Mouse (Mus musculus): ENCODE measurements around the gene Dbil5.

DNA sequence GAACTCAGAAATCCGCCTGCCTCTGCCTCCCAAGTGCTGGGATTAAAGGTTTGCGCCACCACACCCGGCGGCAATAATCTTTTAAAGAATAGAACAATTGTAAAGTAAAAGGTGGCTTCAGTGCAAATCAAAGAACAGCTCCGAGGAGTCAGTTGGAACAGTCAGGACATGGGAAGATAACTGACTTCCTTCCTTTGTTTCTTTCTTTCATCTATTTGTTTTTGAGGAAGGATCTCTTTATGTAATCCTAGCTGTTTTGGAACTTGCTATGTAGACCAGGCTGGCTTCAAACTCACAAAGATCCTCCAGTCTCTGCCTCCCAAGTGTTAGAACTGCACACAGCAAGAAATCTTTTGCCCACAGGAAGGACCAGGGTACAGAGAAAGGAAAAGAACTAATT, 7.2 kb downstream of the Dbil5 start:
- TF ChIP-seq GATA1 (IDR thresholded peaks at IDR 0.05; ENCODE audit: low read length) (no peak), TAL1 (IDR thresholded peaks at IDR 0.05; ENCODE audit: low read length) (no peak)
